Mouse (Mus musculus): ENCODE measurements at regions not wholly inside any gene's neighbourhood (a gene's known extent, or its start where the extent isn't known, plus 50 kb on each side); places are given as distances from the start of the nearest gene placed in this dataset.

GRCm38 (mm10) chr15:94219907-94220306 lies 245.3 kb downstream of the Adamts20 start:
- no peak for TF ChIP-seq POLR2A (IDR thresholded peaks at IDR 0.05; ENCODE audit: insufficient read depth, low read depth, low read length)
- no peak for TF ChIP-seq EP300 (IDR thresholded peaks at IDR 0.05; ENCODE audit: insufficient read depth, low read depth, low read length)
